ENCODE assay signal across 8 mouse cellular contexts in genomic region chr3:85887239-85887827, GRCm38 (mm10). TPM values are rescaled to one million over a fixed set of nuclear protein-coding genes. Genes with fewer than 3 reads are reported as not detected.
A peak's percentile ranks its signal among the peaks of the same experiment; 100 is the strongest.
DNase-seq lines count a peak whose midpoint lies in the region; ATAC-seq lines count a peak whose summit lies in the region.

Gene Glt28d2 (minus strand): TSS chr3:85887516.
Gene Gm37240 (minus strand): TSS chr3:85887518.

- peak; percentile 75 for ATAC-seq in megakaryocyte progenitor cell, adult 5-6 weeks (replicated peaks; ENCODE audit: poor library complexity)

- peak; percentile 84 to 96 for DNase-seq in adrenal gland, adult (ENCODE audit: inconsistent age in 2 of 2, low spot score in 1 of 2)
- DNase-seq in embryo, embryonic 10 days (ENCODE audit: low spot score) = peak; percentile 79
- DNase-seq in gastrocnemius, postnatal 10 days = peak; percentile 82
- peak; percentile 94 for DNase-seq in induced T-regulatory cell, adult 2 months (ENCODE audit: low read depth)
- DNase-seq in left cerebral cortex, adult 8-10 months (ENCODE audit: low spot score in 2 of 2) = peak; percentile 27 to 51
- peak; percentile 60 for DNase-seq in right cerebral cortex, postnatal 14 days
- DNase-seq in urinary bladder, postnatal 25 days (ENCODE audit: low spot score) = peak; percentile 78

RNA-seq across cellular contexts. Expression of gene Glt28d2, which starts in this region (rescaled TPM):
- 1 to 10 TPM; 5.5 to 6.1 TPM for total RNA-seq in gastrocnemius, postnatal 10 days (2021)
- total RNA-seq in left cerebral cortex, adult 8-10 months (2022) = under 1 TPM; 0.33 to 0.78 (median 0.53) TPM
- total RNA-seq in megakaryocyte progenitor cell, adult 5-6 weeks (2015) = not detected in 2 replicates
- total RNA-seq in megakaryocyte progenitor cell, adult 5-6 weeks (2017) = not detected in 2 replicates

RNA-seq across cellular contexts. Expression of gene Gm37240, which starts in this region (rescaled TPM):
- 10 to 100 TPM; 28.9 to 37.3 TPM for total RNA-seq in gastrocnemius, postnatal 10 days (2021)
- 1 to 10 TPM in 2 of 4 experiments, under 1 TPM in 1, not detected in 1; 0.50 to 4.0 (median 1.1) TPM for total RNA-seq in left cerebral cortex, adult 8-10 months (2022)
- not detected in 2 replicates for total RNA-seq in megakaryocyte progenitor cell, adult 5-6 weeks (2015)
- not detected in 2 replicates for total RNA-seq in megakaryocyte progenitor cell, adult 5-6 weeks (2017)

Comparison
In these comparisons a context has a peak if more than half of its experiments do, and no peak if none do; other contexts are left out.
1. Peak in every context shown above with its lines: DNase-seq and ATAC-seq.
2. RNA of gene Gm37240 (total RNA-seq): 28.9 to 37.3 TPM in gastrocnemius, postnatal 10 days; 0.50 to 4.0 TPM in left cerebral cortex, adult 8-10 months and not detected in megakaryocyte progenitor cell, adult 5-6 weeks; every median in the first group is over 4 times any median in the second.
3. Peak in ATAC-seq in megakaryocyte progenitor cell, adult 5-6 weeks; RNA of the genes that start here not detected or under 1 TPM.
4. DNase-seq: peak in every context shown above with its lines; median percentile 94 in induced T-regulatory cell, adult 2 months; 90 in adrenal gland, adult; 82 in gastrocnemius, postnatal 10 days; 79 in embryo, embryonic 10 days; 78 in urinary bladder, postnatal 25 days; 60 in right cerebral cortex, postnatal 14 days; 39 in left cerebral cortex, adult 8-10 months.